22 mouse cellular contexts compared by ENCODE assay signal in genomic region chr5:151230427-151230826, GRCm38 (mm10). TPM values are rescaled to one million over a fixed set of nuclear protein-coding genes. Genes with fewer than 3 reads are reported as not detected.
DNase-seq lines count a peak whose midpoint lies in the region; ATAC-seq and TF ChIP-seq lines count a peak whose summit lies in the region.
"Had no signal": no experiment of that assay in that cellular context is flagged by ENCODE, and none has a peak within 500 bp of the region (broad histone marks: within the 10 kb centered on the region; RNA-seq: fewer than 3 reads in every experiment).

No protein-coding gene starts in this region.

- peak; percentile 18 for DNase-seq in embryonic facial prominence, embryonic 14.5 days (ENCODE audit: low spot score)
- DNase-seq in embryonic facial prominence, embryonic 10.5 days (ENCODE audit: low spot score): no peak
- no peak for DNase-seq in layer of hippocampus, adult 2 months (ENCODE audit: low spot score in 2 of 2)
- no peak for DNase-seq in layer of hippocampus, adult 9-10 months (ENCODE audit: low spot score)
- DNase-seq in urinary bladder, postnatal 25 days (ENCODE audit: low spot score): no peak
- DNase-seq: adrenal gland, adult 2 months; adrenal gland, postnatal 10 days; adrenal gland, postnatal 25 days; cerebellum, adult 11 months; cerebellum, adult 18-20 months; cerebellum, adult 9-10 months; cerebellum, postnatal 36 days; embryo, embryonic 11 days had no signal

- 85% methylated on average over 4 of the region's 4 CpGs for WGBS in embryonic facial prominence, embryonic 14.5 days
- WGBS in embryonic facial prominence, embryonic 10.5 days: 94% methylated on average over 4 of the region's 4 CpGs

- no peak for ATAC-seq in embryonic facial prominence, embryonic 14.5 days (ENCODE audit: low read depth)
- ATAC-seq: forebrain, embryonic 14.5 days; forebrain, embryonic 16.5 days had no signal

- no peak overlapping the region for H3K4me2 ChIP-seq in embryonic facial prominence, embryonic 14.5 days (ENCODE audit: low read depth, low read length)
- H3K4me2 ChIP-seq in myocyte (ENCODE audit: low read depth): no peak overlapping the region
- H3K4me2 ChIP-seq: embryonic facial prominence, embryonic 12.5 days; embryonic facial prominence, embryonic 15.5 days; forebrain, embryonic 12.5 days had no signal

- H3K79me2 ChIP-seq in myocyte (ENCODE audit: control insufficient read depth, insufficient read depth): no peaks in the 10 kb centered on the region

- peaks cover 7% of the 10 kb centered on the region; the same call in 1 of the 2 replicates for H3K27me3 ChIP-seq in embryonic facial prominence, embryonic 14.5 days (replicated peaks; ENCODE audit: control insufficient read depth, insufficient read depth, low read length)
- H3K27me3 ChIP-seq in embryonic facial prominence, embryonic 10.5 days (replicated peaks; ENCODE audit: low read depth, poor library complexity, severe bottlenecking): peaks cover 41% of the 10 kb centered on the region
- no peaks in the 10 kb centered on the region for H3K27me3 ChIP-seq in myocyte (ENCODE audit: control insufficient read depth, insufficient read depth, insufficient read length)

- H3K4me1 ChIP-seq in embryonic facial prominence, embryonic 14.5 days (ENCODE audit: control insufficient read depth, insufficient read depth, low read length): no peaks in the 10 kb centered on the region
- H3K4me1 ChIP-seq in embryonic facial prominence, embryonic 10.5 days: peaks cover 15% of the 10 kb centered on the region

- H3K27ac ChIP-seq in embryonic facial prominence, embryonic 14.5 days (replicated peaks; ENCODE audit: low read depth, low read length): no peak overlapping the region
- H3K27ac ChIP-seq in embryonic facial prominence, embryonic 10.5 days (replicated peaks): no peak overlapping the region
- peak overlapping the region; percentile 67; the same call in 1 of the 2 replicates for H3K27ac ChIP-seq in layer of hippocampus, adult 2 months
- H3K27ac ChIP-seq: embryonic facial prominence, embryonic 12.5 days; embryonic facial prominence, embryonic 15.5 days; forebrain, embryonic 10.5 days; forebrain, embryonic 12.5 days had no signal

- no peak for TF ChIP-seq CTCF in layer of hippocampus, adult 2 months (conservative IDR thresholded peaks at IDR 0.05)

- H3K4me3 ChIP-seq in embryonic facial prominence, embryonic 14.5 days (ENCODE audit: low read depth, low read length): no peak overlapping the region
- H3K4me3 ChIP-seq in embryonic facial prominence, embryonic 10.5 days: no peak overlapping the region
- no peak overlapping the region for H3K4me3 ChIP-seq in layer of hippocampus, adult 2 months
- no peak overlapping the region for H3K4me3 ChIP-seq in myocyte
- H3K4me3 ChIP-seq: embryonic facial prominence, embryonic 12.5 days; embryonic facial prominence, embryonic 15.5 days; erythroblast, embryonic 14.5 days; forebrain, embryonic 10.5 days; forebrain, embryonic 12.5 days had no signal

- no peaks in the 10 kb centered on the region for H3K36me3 ChIP-seq in embryonic facial prominence, embryonic 14.5 days (ENCODE audit: control insufficient read depth, insufficient read depth, low read length)
- no peaks in the 10 kb centered on the region for H3K36me3 ChIP-seq in embryonic facial prominence, embryonic 10.5 days (replicated peaks)
- no peaks in the 10 kb centered on the region for H3K36me3 ChIP-seq in myocyte (ENCODE audit: control insufficient read depth, insufficient read depth)
- H3K36me3 ChIP-seq: embryonic facial prominence, embryonic 12.5 days; embryonic facial prominence, embryonic 15.5 days; forebrain, embryonic 10.5 days; forebrain, embryonic 12.5 days had no signal

- no peak overlapping the region for H3ac ChIP-seq in myocyte (ENCODE audit: control insufficient read depth, insufficient read length)

- no peak for TF ChIP-seq POLR2A in myocyte (IDR thresholded peaks at IDR 0.05; ENCODE audit: insufficient read length, low read depth)

- H3K9me3 ChIP-seq in embryonic facial prominence, embryonic 14.5 days (ENCODE audit: control insufficient read depth, low read length): no peaks in the 10 kb centered on the region
- no peaks in the 10 kb centered on the region for H3K9me3 ChIP-seq in embryonic facial prominence, embryonic 10.5 days
- H3K9me3 ChIP-seq: embryonic facial prominence, embryonic 12.5 days; embryonic facial prominence, embryonic 15.5 days; forebrain, embryonic 10.5 days; forebrain, embryonic 12.5 days had no signal

- no peak overlapping the region for H3K9ac ChIP-seq in embryonic facial prominence, embryonic 14.5 days (ENCODE audit: low read depth, low read length)
- H3K9ac ChIP-seq: embryonic facial prominence, embryonic 12.5 days; embryonic facial prominence, embryonic 15.5 days; forebrain, embryonic 12.5 days had no signal

TF ChIP-seq in myocyte, 11 proteins besides CTCF, POLR2A, EP300 and RAD21:
- no peak for TF ChIP-seq CEBPB (IDR thresholded peaks at IDR 0.05; ENCODE audit: insufficient read depth, poor library complexity, severe bottlenecking)
- TF ChIP-seq MYOG (IDR thresholded peaks at IDR 0.05; ENCODE audit: control insufficient read depth in 1 of 3, insufficient read depth in 1 of 3, insufficient read length in 2 of 3, low read depth in 2 of 3): peak in 2 of 3 experiments; percentile 29 to 73
- no peak for TF ChIP-seq REST (IDR thresholded peaks at IDR 0.05; ENCODE audit: insufficient read depth, insufficient read length)
- TF ChIP-seq MYOD1 (IDR thresholded peaks at IDR 0.05; ENCODE audit: control insufficient read depth in 1 of 3, insufficient read length in 2 of 3, low read depth in 2 of 3): peak in 2 of 3 experiments; percentile 63 to 64
- TF ChIP-seq MAX (IDR thresholded peaks at IDR 0.05; ENCODE audit: low read depth): no peak
- no peak for TF ChIP-seq USF1 (IDR thresholded peaks at IDR 0.05; ENCODE audit: low read depth)
- no peak for TF ChIP-seq E2F4 (IDR thresholded peaks at IDR 0.05; ENCODE audit: insufficient read depth)
- no peak for TF ChIP-seq TCF12 (IDR thresholded peaks at IDR 0.05; ENCODE audit: insufficient read depth, poor library complexity, severe bottlenecking)

RNA-seq across cellular contexts. Expression of gene Stard13, which starts 3.2 kb away (rescaled TPM):
- 13.3 and 13.6 TPM in 2 replicates for polyA plus RNA-seq in embryonic facial prominence, embryonic 14.5 days (2014; fragmentation: Nextera tagmentation; extraction: Ambion mirVana)
- polyA plus RNA-seq in embryonic facial prominence, embryonic 10.5 days (2016; fragmentation: Nextera tagmentation; extraction: Ambion mirVana): 4.2 and 4.6 TPM in 2 replicates
- 10 to 100 TPM; 18.1 to 24.8 TPM for total RNA-seq in layer of hippocampus, adult 2 months (2021)
- polyA plus RNA-seq in myocyte (2012; fragmentation: generic; extraction: Trizol): 15.2 TPM
- total RNA-seq: MEL had no signal
